Mouse (Mus musculus): ENCODE measurements around the gene Thap3.

DNA sequence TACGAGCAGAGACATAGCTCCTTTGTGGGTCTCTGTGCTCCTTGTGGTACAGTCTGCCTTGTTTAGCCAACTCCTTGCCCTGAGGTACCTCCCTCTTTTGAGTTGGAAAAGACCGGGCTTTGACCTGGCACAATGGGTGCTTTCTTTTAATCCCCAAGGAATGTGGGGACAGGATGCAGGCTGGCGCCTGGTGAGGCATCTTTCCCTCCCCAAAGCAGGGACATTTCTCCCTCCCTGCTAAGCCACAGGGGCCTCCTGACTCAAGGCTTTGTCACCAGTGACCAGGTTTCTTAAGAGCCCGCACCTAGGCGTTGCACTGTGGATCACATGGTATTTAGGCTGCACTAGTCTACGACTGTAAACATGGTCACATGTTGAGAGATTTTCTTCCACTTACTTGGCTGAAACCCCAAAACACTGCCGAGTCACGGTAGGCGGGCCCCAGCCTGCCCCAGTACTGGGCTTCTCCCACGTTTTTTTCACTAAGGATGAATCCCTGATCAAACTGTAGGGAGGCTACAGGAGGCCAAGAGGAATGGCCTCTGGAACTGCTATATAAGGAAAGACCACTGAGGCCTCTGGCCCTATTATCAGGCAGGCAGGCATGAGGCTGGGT, 21.4 kb upstream of the Thap3 start:
- no peak for TF ChIP-seq CTCF (IDR thresholded peaks at IDR 0.05; ENCODE audit: low read depth)
- TF ChIP-seq EP300 (IDR thresholded peaks at IDR 0.05; ENCODE audit: low read depth) = no peak; the same call in 1 of the 2 replicates

All from liver, postnatal 0 days (tissue).